Mouse (Mus musculus) inflammation-experienced regulatory T-cells, adult 6 months (primary cell): ENCODE results near the gene Gin1. TPM values are rescaled to one million over a fixed set of nuclear protein-coding genes. Genes with fewer than 3 reads are reported as not detected.

ENCODE experiments used
- ATAC-seq: one replicate; pipeline ENCODE4 v1.8.0; 2017
- polyA plus RNA-seq, 3 experiments: library from polyadenylated mRNA; unstranded; fragments of 100-300 nt; shearing (Covaris generic); gene quantifications; one replicate each; pipeline ENCODE4 v1.2.1; 2017

Gin1 gene
- polyA plus RNA-seq, 3 experiments from 2014 or later, result 18.8 to 27.8 (median 21.5) TPM

- ATAC-seq, result no peak
Observed at GRCm38 (mm10) chr1:97787674-97788073, 17.7 kb downstream of the Gin1 start.

- ATAC-seq, result no peak
Observed at GRCm38 (mm10) chr1:97788490-97788889, 18.5 kb downstream of the Gin1 start.

- no peak for ATAC-seq
Observed at GRCm38 (mm10) chr1:97794110-97794509, 24.1 kb downstream of the Gin1 start.

GRCm38 (mm10) chr1:97795936-97796335 lies 26.0 kb downstream of the Gin1 start:
- ATAC-seq, result no peak

GRCm38 (mm10) chr1:97802207-97802902 lies 32.4 kb downstream of the Gin1 start:
- ATAC-seq, result peak; percentile 48

- ATAC-seq, result no peak
Observed at GRCm38 (mm10) chr1:97804520-97804919, 34.5 kb downstream of the Gin1 start.

- no peak for ATAC-seq
Observed at GRCm38 (mm10) chr1:97809255-97809912, 39.4 kb downstream of the Gin1 start.

GRCm38 (mm10) chr1:97821282-97821681 lies 51.3 kb downstream of the Gin1 start:
- no peak for ATAC-seq

GRCm38 (mm10) chr1:97822203-97822602 lies 52.2 kb downstream of the Gin1 start:
- no peak for ATAC-seq

- no peak for ATAC-seq
Observed at GRCm38 (mm10) chr1:97822904-97823303, 52.9 kb downstream of the Gin1 start.

- no peak for ATAC-seq
Observed at GRCm38 (mm10) chr1:97827566-97827965, 57.6 kb downstream of the Gin1 start.

GRCm38 (mm10) chr1:97828087-97828486 lies 58.1 kb downstream of the Gin1 start:
- no peak for ATAC-seq

- no peak for ATAC-seq
Observed at GRCm38 (mm10) chr1:97833466-97834353, 63.7 kb downstream of the Gin1 start.

- ATAC-seq, result no peak
Observed at GRCm38 (mm10) chr1:97834354-97834822, 64.4 kb downstream of the Gin1 start.

Other genes with a start within 250 kb of the Gin1 start
- gene D1Ertd622e, start 108.1 kb upstream of the Gin1 start, polyA plus RNA-seq, result 10 to 100 TPM in 2 of 3 experiments, 1 to 10 TPM in 1; 8.5 to 29.3 (median 10.3) TPM
- 10 to 100 TPM; 30.7 to 38.6 (median 38.6) TPM for gene Ppip5k2, start 239 bp downstream of the Gin1 start, polyA plus RNA-seq